Mouse (Mus musculus) heart, embryonic 14.5 days (tissue): ENCODE measurements at regions not wholly inside any gene's neighbourhood (a gene's known extent, or its start where the extent isn't known, plus 50 kb on each side); places are given as distances from the start of the nearest gene placed in this dataset.

Experiments
- ATAC-seq: fragments of 200-750 bp; cut with Nextera tagmentation; 2 replicates; pipeline ENCODE4 v1.8.0; 2017; ENCODE audit warnings: low read depth, moderate TSS enrichment; ENCODE audit not compliant: insufficient number of reproducible peaks, insufficient read depth, low FRiP score
- H3K27ac ChIP-seq, 2 experiments: fragments of 200-500 bp in 1 of 2; fragments of 300-500 bp in 1 of 2; sonication (generic) in 1 of 2; replicated peaks in 1 of 2; 2 replicates each; pipeline ENCODE4 v1.5.1; 2012 to 2014; ENCODE audit warnings: low read depth in 2 of 2, low read length in 2 of 2, control low read depth in 1 of 2, mild to moderate bottlenecking in 1 of 2, mixed read lengths in 1 of 2; ENCODE audit not compliant: control insufficient read depth in 1 of 2, insufficient read depth in 1 of 2
- H3K27me3 ChIP-seq: fragments of 300-500 bp; sonication (generic); 2 replicates; pipeline ENCODE4 v1.6.1; 2014; ENCODE audit warnings: mild to moderate bottlenecking, low read length, control low read depth; ENCODE audit not compliant: control insufficient read depth, insufficient read depth
- H3K36me3 ChIP-seq: fragments of 300-500 bp; sonication (generic); 2 replicates; pipeline ENCODE4 v1.6.1; 2014; ENCODE audit warnings: mild to moderate bottlenecking, control low read depth, low read length, mixed read lengths; ENCODE audit not compliant: control insufficient read depth, insufficient read depth
- H3K4me1 ChIP-seq, 2 experiments: fragments of 200-500 bp in 1 of 2; fragments of 300-500 bp in 1 of 2; sonication (generic) in 1 of 2; 2 replicates each; pipeline ENCODE4 v1.6.1; 2012 to 2014; ENCODE audit warnings: low read length in 2 of 2, control low read depth in 1 of 2, mixed read lengths in 1 of 2; ENCODE audit not compliant: control insufficient read depth in 2 of 2, insufficient read depth in 2 of 2
- H3K4me2 ChIP-seq: fragments of 300-500 bp; sonication (generic); 2 replicates; pipeline ENCODE4 v1.6.1; 2014; ENCODE audit warnings: mild to moderate bottlenecking, low read length
- H3K4me3 ChIP-seq, 2 experiments: fragments of 200-500 bp in 1 of 2; fragments of 300-500 bp in 1 of 2; sonication (generic) in 1 of 2; 2 replicates each; pipeline ENCODE4 v1.5.1; 2012 to 2014; ENCODE audit warnings: low read length in 2 of 2, mild to moderate bottlenecking in 2 of 2, control low read depth in 1 of 2, low read depth in 1 of 2, moderate library complexity in 1 of 2; ENCODE audit not compliant: control insufficient read depth in 1 of 2, insufficient read depth in 1 of 2
- H3K9ac ChIP-seq: fragments of 300-500 bp; sonication (generic); 2 replicates; pipeline ENCODE4 v1.6.1; 2014; ENCODE audit warnings: mild to moderate bottlenecking, low read length
- H3K9me3 ChIP-seq: fragments of 300-500 bp; sonication (generic); 2 replicates; pipeline ENCODE4 v1.6.1; 2016; ENCODE audit warnings: low read length, control low read depth; ENCODE audit not compliant: control insufficient read depth
- WGBS: fragments of 180-500 bp; shearing (Covaris S2); extraction: QIAGEN DNeasy Blood & Tissue Kit; methylation state at CpG from one replicate; pipeline ENCODE4 v1.1.7; 2014; 5-methylcytosine and 5-hydroxymethylcytosine counted together

DNA sequence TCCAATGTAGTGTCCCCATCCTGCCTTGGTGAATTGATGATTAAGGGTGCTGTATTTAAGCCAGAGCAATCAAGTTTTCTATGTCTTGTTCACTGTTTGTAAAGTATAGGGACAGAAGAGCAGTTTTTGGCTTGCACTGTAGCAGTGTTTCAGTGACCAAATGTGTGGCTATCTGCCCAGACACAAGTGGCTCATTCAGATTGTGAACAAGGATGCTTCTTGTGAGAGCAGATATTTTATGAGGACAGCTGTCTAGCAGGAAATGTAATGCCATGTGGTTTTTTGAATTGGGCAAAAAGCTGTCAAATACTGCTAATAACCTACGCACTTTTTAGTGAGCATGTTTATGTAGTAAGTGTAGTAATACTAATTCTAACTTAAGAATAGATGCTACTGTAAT, 1086.5 kb upstream of the Flrt2 start:
- Histone ChIP-seq H3K27ac (no peak overlapping the region), H3K9me3 (no peaks in the 10 kb centered on the region), H3K4me2 (no peak overlapping the region), H3K4me3 (no peak overlapping the region), H3K27me3 (no peaks in the 10 kb centered on the region), H3K36me3 (no peaks in the 10 kb centered on the region), H3K9ac (no peak overlapping the region), H3K4me1 (no peaks in the 10 kb centered on the region)
- WGBS, result 59% methylated on average over 1 of the region's 1 CpGs
- no peak for ATAC-seq

DNA sequence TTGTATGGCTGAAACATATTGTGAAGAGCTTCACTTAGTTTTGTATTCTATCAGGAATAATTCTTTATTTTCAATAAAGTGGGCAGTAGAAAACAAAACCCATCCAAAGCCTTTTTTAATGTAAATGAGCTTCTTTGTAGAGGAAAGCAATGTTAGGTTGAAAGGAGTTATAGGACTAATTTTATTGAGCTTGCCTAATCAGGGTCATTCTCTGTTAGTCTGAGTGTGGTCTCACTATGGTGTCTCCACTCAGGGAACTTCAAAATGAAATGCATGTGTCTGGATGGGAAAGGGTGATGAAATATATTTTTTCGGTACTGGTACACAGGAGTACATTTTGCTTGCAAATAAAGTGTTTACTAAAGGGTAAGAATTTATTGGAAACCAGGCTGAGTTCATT, 1055.5 kb upstream of the Flrt2 start:
- ATAC-seq, result no peak
- no peak overlapping the region for H3K4me3 ChIP-seq
- no peaks in the 10 kb centered on the region for H3K27me3 ChIP-seq
- H3K27ac ChIP-seq, result no peak overlapping the region
- H3K4me1 ChIP-seq, result no peaks in the 10 kb centered on the region
- 90% methylated on average over 1 of the region's 1 CpGs for WGBS
- H3K36me3 ChIP-seq, result no peaks in the 10 kb centered on the region
- no peak overlapping the region for H3K9ac ChIP-seq
- H3K4me2 ChIP-seq, result no peak overlapping the region
- no peaks in the 10 kb centered on the region for H3K9me3 ChIP-seq

DNA sequence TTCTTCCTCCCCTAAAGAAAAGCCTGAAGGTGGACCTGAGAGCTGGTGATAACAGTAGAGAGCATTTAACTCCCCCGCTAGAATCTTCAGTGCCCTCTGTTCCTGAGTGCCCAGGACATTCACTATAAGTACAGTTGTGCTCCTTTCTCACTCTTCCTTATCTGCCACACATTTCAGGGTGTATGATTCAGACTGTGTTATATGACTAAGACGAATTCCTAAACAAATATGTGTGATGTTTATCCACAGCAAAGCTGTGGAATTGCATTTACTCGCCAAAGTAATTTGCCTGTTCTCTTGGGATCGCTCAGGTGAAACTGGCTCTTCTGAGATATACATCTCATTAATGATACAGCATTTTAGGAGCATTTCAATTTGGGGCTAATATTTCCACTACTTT, 1051.9 kb upstream of the Flrt2 start:
- Histone ChIP-seq H3K4me2 (no peak overlapping the region), H3K9ac (no peak overlapping the region), H3K4me3 (no peak overlapping the region), H3K36me3 (no peaks in the 10 kb centered on the region), H3K27me3 (no peaks in the 10 kb centered on the region), H3K9me3 (no peaks in the 10 kb centered on the region), H3K4me1 (no peaks in the 10 kb centered on the region), H3K27ac (no peak overlapping the region)
- WGBS, result 63% methylated on average over 4 of the region's 4 CpGs
- no peak for ATAC-seq

DNA sequence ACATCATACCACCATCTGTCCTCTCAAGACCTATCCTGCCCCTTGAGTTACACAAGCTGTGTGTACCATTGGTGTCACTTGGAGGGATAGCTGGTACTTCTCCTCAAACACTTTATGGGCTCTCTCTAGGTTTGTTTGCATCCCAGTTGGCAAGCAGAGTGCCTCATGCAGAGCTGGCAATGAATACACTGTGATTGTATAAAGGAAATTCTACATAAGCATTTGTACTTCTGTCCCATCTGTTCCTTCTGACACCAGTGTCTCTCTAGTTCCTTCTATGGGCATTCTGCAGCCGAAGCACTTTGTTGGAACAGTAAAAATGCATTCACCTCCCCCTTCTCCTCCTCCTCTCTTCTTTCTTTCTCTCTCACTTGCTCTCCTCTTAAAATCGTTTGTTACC, 1046.7 kb upstream of the Flrt2 start:
- no peak for ATAC-seq
- no peaks in the 10 kb centered on the region for H3K9me3 ChIP-seq
- H3K27me3 ChIP-seq, result no peaks in the 10 kb centered on the region
- no peak overlapping the region for H3K4me2 ChIP-seq
- no peak overlapping the region for H3K4me3 ChIP-seq
- H3K4me1 ChIP-seq, result no peaks in the 10 kb centered on the region
- 84% methylated on average over 2 of the region's 2 CpGs for WGBS
- H3K9ac ChIP-seq, result no peak overlapping the region
- H3K36me3 ChIP-seq, result no peaks in the 10 kb centered on the region
- no peak overlapping the region for H3K27ac ChIP-seq

DNA sequence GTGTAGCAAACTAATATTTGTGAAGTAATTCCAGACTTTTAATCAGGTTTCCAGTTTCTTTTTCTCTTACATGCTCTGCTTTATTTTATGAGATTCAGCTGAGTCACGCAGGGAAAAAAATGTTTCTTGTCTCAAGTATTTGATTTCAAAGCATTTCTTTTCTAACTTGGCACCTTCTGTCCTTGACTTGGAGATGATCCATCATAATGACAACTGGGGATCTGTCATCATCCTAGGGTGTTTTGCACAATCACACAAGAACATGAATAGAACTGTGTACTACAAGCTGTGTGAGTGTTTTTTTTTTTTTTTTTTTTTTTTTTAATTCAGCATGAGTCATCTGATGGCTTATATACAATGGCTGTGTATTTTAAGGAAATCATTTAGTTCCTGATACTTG, 1022.0 kb upstream of the Flrt2 start:
- Histone ChIP-seq H3K9ac (no peak overlapping the region), H3K4me1 (no peaks in the 10 kb centered on the region; a peak in 1 of 4 replicates), H3K4me3 (no peak overlapping the region), H3K4me2 (no peak overlapping the region), H3K9me3 (no peaks in the 10 kb centered on the region), H3K36me3 (no peaks in the 10 kb centered on the region), H3K27ac (no peak overlapping the region), H3K27me3 (no peaks in the 10 kb centered on the region)
- WGBS, result 71% methylated on average over 1 of the region's 1 CpGs
- ATAC-seq, result no peak

DNA sequence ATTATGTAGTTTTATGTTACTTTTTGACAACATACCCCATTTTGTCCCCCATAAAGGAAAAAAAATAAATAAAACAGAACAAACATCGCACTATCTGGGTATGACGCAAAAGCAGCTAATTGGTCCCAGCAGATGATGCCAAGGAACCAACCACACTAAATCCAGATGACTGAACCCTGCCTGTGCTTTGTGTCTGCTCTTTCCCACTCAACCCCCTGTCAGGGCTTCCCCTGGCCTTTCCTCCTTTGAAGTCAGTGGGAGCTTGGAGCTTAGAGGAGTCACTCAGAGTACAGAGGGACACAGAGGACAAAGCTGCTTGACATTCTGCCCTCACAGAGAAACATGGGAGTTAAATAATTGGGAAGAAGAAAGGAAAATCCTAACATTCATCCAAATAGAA, 1017.1 kb upstream of the Flrt2 start:
- Histone ChIP-seq H3K4me2 (no peak overlapping the region), H3K27me3 (no peaks in the 10 kb centered on the region), H3K36me3 (no peaks in the 10 kb centered on the region), H3K9ac (no peak overlapping the region), H3K27ac (no peak overlapping the region), H3K9me3 (no peaks in the 10 kb centered on the region), H3K4me3 (no peak overlapping the region), H3K4me1 (no peaks in the 10 kb centered on the region; a peak in 1 of 4 replicates)
- ATAC-seq, result no peak
- WGBS, result 80% methylated on average over 2 of the region's 2 CpGs

DNA sequence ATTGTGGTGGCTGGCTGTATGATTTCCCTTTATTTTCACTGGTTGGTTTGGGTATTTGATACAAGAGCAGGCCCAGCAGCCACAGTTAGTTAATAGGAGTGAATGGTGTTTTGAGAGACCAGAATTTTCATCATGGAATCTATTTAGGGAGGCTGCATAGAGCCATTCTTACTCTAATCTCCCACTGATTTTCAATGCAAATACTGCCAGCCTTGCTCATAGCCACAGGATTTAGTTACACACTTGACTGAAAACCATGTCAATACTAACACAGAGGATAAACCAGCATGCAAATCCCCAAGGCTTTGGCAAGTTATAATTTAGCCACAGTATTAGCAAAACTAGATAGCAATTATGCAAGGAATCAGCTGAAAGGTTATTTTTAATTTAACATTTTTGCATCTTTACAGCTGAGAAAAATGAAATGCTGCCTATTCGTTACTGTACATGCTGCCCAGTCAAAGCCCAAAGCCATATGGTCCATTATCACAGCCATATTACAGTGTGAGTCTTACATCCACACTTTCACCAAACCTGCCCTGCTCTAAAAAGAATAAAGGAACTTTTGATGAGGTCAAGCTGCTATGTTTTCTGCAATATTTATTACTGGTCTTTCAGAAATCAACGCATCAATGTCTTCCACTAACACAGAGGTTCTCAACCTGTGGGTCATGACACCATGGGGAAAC, 1000.5 kb upstream of the Flrt2 start:
- no peaks in the 10 kb centered on the region for H3K36me3 ChIP-seq
- 90% methylated on average over 2 of the region's 2 CpGs for whole genome bisulfite sequencing
- H3K27me3 ChIP-seq, result no peaks in the 10 kb centered on the region
- H3K4me3 ChIP-seq, result no peak overlapping the region
- H3K4me2 ChIP-seq, result no peak overlapping the region
- H3K9ac ChIP-seq, result no peak overlapping the region
- H3K9me3 ChIP-seq, result no peaks in the 10 kb centered on the region
- ATAC-seq, result no peak
- H3K4me1 ChIP-seq, result no peaks in the 10 kb centered on the region
- H3K27ac ChIP-seq, result no peak overlapping the region

DNA sequence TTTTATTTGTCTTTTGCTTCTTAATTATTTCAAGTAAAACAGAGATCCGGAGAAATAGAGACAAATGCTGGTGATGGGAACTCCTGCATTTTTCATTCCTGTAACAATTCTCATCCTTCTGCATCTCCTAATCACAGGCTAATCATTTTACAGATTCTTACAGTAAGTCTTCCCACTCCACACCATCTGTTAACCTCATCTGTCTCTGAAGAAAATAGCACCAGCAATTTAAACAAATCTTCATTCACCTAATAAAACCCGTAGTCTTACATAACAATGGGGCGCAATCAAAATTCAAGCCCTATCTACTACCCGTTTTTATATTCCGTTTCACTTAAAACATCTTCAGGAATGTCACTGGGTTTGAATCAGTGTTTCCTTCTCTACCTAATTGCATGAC, 960.6 kb upstream of the Flrt2 start:
- ATAC-seq, result no peak

More for the DNA sequence above, 960.6 kb upstream of the Flrt2 start:
- WGBS, result 85% methylated on average over 5 of the region's 5 CpGs
- no peak overlapping the region for H3K9ac ChIP-seq
- no peak overlapping the region for H3K27ac ChIP-seq
- H3K4me1 ChIP-seq, result peaks cover 4 to 15% of the 10 kb centered on the region in 2 experiments; a peak in 3 of 4 replicates
- H3K27me3 ChIP-seq, result no peaks in the 10 kb centered on the region
- no peaks in the 10 kb centered on the region for H3K36me3 ChIP-seq
- no peak overlapping the region for H3K4me2 ChIP-seq
- H3K9me3 ChIP-seq, result no peaks in the 10 kb centered on the region
- no peak overlapping the region for H3K4me3 ChIP-seq
